Mouse (Mus musculus): Measurements from ENCODE around the gene Fam126b. TPM values are rescaled to one million over a fixed set of nuclear protein-coding genes. Genes with fewer than 3 reads are reported as not detected.
A peak's percentile ranks its signal among the peaks of the same experiment; 100 is the strongest.

Fam126b gene
- 5.0 and 5.5 TPM in 2 replicates for total RNA-seq (2012; rRNA removed)
- 1 to 10 TPM in 1 of 2 experiments, not detected in 1; 5.7 TPM for polyA plus RNA-seq (2012; ENCODE audit: insufficient read depth in 1 of 2, insufficient read length in 2 of 2, low read depth in 1 of 2, low replicate concordance in 2 of 2, missing spikeins in 1 of 2)

DNA sequence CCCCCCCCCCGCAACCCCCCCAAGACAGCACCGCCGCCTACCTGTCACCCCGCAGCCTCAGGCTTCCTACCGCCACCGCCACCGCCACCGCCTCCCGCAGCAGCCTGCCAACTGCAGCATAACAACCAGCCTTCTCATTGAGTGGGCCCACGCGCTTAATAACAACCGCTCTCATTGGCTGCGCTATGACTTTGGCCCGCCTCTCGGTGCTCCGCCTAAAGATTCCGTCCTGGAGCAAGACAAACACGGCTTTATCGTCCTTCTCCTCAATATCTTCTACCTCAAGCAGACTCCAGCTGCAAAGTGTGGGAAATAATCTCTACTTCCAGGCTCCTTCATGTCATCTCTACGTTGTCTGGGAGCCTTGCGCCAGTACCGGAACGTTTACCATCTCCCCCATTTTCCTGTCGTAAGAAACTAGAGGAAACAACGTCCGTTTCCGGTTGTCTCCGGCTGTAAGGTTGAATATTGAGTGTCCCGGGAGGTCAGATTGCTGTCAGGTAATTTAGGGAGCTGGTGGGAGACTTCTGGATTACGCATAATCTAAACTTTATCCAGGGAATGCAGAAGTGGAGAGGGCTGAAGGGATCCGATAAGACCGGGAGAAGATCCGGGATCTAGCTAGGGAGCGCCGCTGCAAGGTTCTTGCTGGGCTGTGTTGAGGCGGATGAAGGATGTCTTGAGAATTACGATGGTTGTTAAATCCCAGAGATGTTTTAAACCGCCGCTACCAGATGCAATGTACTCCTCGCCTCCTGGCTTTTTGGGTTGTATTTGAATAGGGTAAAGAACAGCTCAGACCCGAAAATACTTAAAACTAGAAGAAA lies at the start of gene Fam126b, which contains the start of gene Ndufb3:
Gene Fam126b (minus strand): TSS at position 153 of the 827 bp plus-strand sequence.
Gene Ndufb3 (plus strand): TSS at position 214 of the 827 bp plus-strand sequence.
- Histone ChIP-seq H3K9ac (ENCODE audit: control insufficient read depth, low read depth, low read length, poor library complexity, severe bottlenecking) (peak within 1 kb of the TSS; percentile 91), H3K27ac (ENCODE audit: control insufficient read depth, low read depth, low read length) (peak within 1 kb of the TSS; percentile 76), H3K9me3 (replicated peaks; ENCODE audit: insufficient read depth, low read length) (no peaks in the 10 kb centered on the region), H3K4me1 (ENCODE audit: control insufficient read depth in 1 of 2, insufficient read depth in 2 of 2, low read length in 2 of 2) (peaks cover 4 to 8% of the 10 kb centered on the region in 2 experiments), H3K27me3 (ENCODE audit: control insufficient read depth in 1 of 2, insufficient read depth in 2 of 2, low read length in 2 of 2) (no peaks in the 10 kb centered on the region), H3K36me3 (ENCODE audit: control insufficient read depth in 1 of 2, insufficient read depth in 2 of 2, low read length in 2 of 2) (peaks cover 0 to 15% of the 10 kb centered on the region in 2 experiments; a peak in 2 of 4 replicates), H3K79me2 (ENCODE audit: control insufficient read depth, insufficient read depth, low read length, poor library complexity) (peaks cover 24% of the 10 kb centered on the region), H3K4me3 (ENCODE audit: control insufficient read depth in 1 of 2, insufficient read depth in 1 of 2, low read depth in 2 of 2, low read length in 2 of 2) (peak within 1 kb of the TSS; percentile 98)
- peak; percentile 56; the same call in 1 of the 2 replicates for TF ChIP-seq USF1 (IDR thresholded peaks at IDR 0.05; ENCODE audit: low read depth, low read length)
- TF ChIP-seq UBTF (IDR thresholded peaks at IDR 0.05; ENCODE audit: borderline replicate concordance, insufficient read depth, low read depth, low read length) = no peak
- TF ChIP-seq TAL1 (IDR thresholded peaks at IDR 0.05; ENCODE audit: low read length) = no peak
- peak; percentile 86; the same call in 1 of the 2 replicates for TF ChIP-seq SIN3A (IDR thresholded peaks at IDR 0.05; ENCODE audit: low read length)
- 0 out of 2 replicates have a peak, but pooled peaks have one; percentile 21 for TF ChIP-seq ETS1 (IDR thresholded peaks at IDR 0.05; ENCODE audit: low read depth, low read length)
- TF ChIP-seq TCF12 (IDR thresholded peaks at IDR 0.05; ENCODE audit: low read depth, low read length) = peak; percentile 53
- TF ChIP-seq MYC (IDR thresholded peaks at IDR 0.05; ENCODE audit: low read depth, low read length) = peak; percentile 68; the same call in 1 of the 2 replicates
- peak; percentile 72 for TF ChIP-seq POLR2AphosphoS2 (IDR thresholded peaks at IDR 0.05; ENCODE audit: low read length)
- no peak for TF ChIP-seq USF2 (IDR thresholded peaks at IDR 0.05; ENCODE audit: borderline replicate concordance in 1 of 2, insufficient read depth in 1 of 2, low read depth in 1 of 2, low read length in 2 of 2)
- TF ChIP-seq HCFC1 (IDR thresholded peaks at IDR 0.05; ENCODE audit: low read depth, low read length) = peak; percentile 92
- TF ChIP-seq JUND (IDR thresholded peaks at IDR 0.05; ENCODE audit: low read depth, low read length) = no peak
- no peak for TF ChIP-seq MAX (IDR thresholded peaks at IDR 0.05; ENCODE audit: low read length)
- TF ChIP-seq MXI1 (IDR thresholded peaks at IDR 0.05; ENCODE audit: low read depth, low read length) = peak; percentile 82
- TF ChIP-seq MYB (IDR thresholded peaks at IDR 0.05; ENCODE audit: low read depth, low read length) = no peak
- TF ChIP-seq CHD2 (IDR thresholded peaks at IDR 0.05; ENCODE audit: low read length) = peak; percentile 66
- no peak for TF ChIP-seq RAD21 (IDR thresholded peaks at IDR 0.05; ENCODE audit: low read depth, low read length)
- peak; percentile 64; the same call in 1 of the 2 replicates for TF ChIP-seq ELF1 (IDR thresholded peaks at IDR 0.05; ENCODE audit: low read depth, low read length)
- no peak for TF ChIP-seq ZC3H11A (IDR thresholded peaks at IDR 0.05; ENCODE audit: low read depth, low read length)
- peak; percentile 78; the same call in 1 of the 2 replicates for TF ChIP-seq ZMIZ1 (IDR thresholded peaks at IDR 0.05; ENCODE audit: low read depth, low read length)
- TF ChIP-seq NRF1 (IDR thresholded peaks at IDR 0.05; ENCODE audit: insufficient read depth, low read depth, low read length, poor library complexity, severe bottlenecking) = no peak
- no peak for TF ChIP-seq MAZ (IDR thresholded peaks at IDR 0.05; ENCODE audit: low read depth, low read length)
- TF ChIP-seq E2F4 (IDR thresholded peaks at IDR 0.05; ENCODE audit: borderline replicate concordance, low read depth, low read length) = peak; percentile 32; the same call in 1 of the 2 replicates
- TF ChIP-seq EP300 (IDR thresholded peaks at IDR 0.05; ENCODE audit: low read depth in 1 of 2, low read length in 2 of 2) = no peak
- TF ChIP-seq POLR2A (IDR thresholded peaks at IDR 0.05; ENCODE audit: control insufficient read depth in 1 of 2, insufficient read depth in 1 of 2, low read depth in 1 of 2, low read length in 2 of 2, poor library complexity in 1 of 2) = peak; percentile 62 to 90
- no peak for TF ChIP-seq RCOR1 (IDR thresholded peaks at IDR 0.05; ENCODE audit: low read depth, low read length)
- TF ChIP-seq NELFE (IDR thresholded peaks at IDR 0.05; ENCODE audit: low read depth, low read length) = peak; percentile 86
- TF ChIP-seq KAT2A (conservative IDR thresholded peaks at IDR 0.05; ENCODE audit: low read depth, low read length) = peak; percentile 78; the same call in 1 of the 2 replicates
- TF ChIP-seq BHLHE40 (IDR thresholded peaks at IDR 0.05; ENCODE audit: borderline replicate concordance, low read depth, low read length) = no peak
- TF ChIP-seq MEF2A (IDR thresholded peaks at IDR 0.05; ENCODE audit: extremely low read depth, insufficient replicate concordance, low read depth, low read length, poor library complexity, severe bottlenecking) = no peak
- no peak for TF ChIP-seq GATA1 (IDR thresholded peaks at IDR 0.05; ENCODE audit: low read depth, low read length)
- no peak for TF ChIP-seq ZKSCAN1 (IDR thresholded peaks at IDR 0.05; ENCODE audit: low read depth, low read length)
- no peak for TF ChIP-seq MAFK (IDR thresholded peaks at IDR 0.05; ENCODE audit: borderline replicate concordance, low read depth, low read length)
- TF ChIP-seq TBP (IDR thresholded peaks at IDR 0.05; ENCODE audit: low read depth, low read length) = peak; percentile 82
- DNase-seq (ENCODE audit: low read depth, low spot score) = peak; percentile 95

All from MEL (cell line).